ENCODE assay signal across 8 mouse cellular contexts in genomic region chr12:69582613-69583269, GRCm38 (mm10). TPM values are rescaled to one million over a fixed set of nuclear protein-coding genes. Genes with fewer than 3 reads are reported as not detected.
DNase-seq lines count a peak whose midpoint lies in the region; ATAC-seq and TF ChIP-seq lines count a peak whose summit lies in the region.

Gene Vcpkmt (minus strand): TSS chr12:69583028.

- H3K36me3 ChIP-seq in embryonic facial prominence, embryonic 15.5 days = peaks cover 43% of the 10 kb centered on the region
- H3K36me3 ChIP-seq in kidney, embryonic 14.5 days (ENCODE audit: control insufficient read depth, insufficient read depth, low read length) = peaks cover 38% of the 10 kb centered on the region; the same call in 1 of the 2 replicates
- H3K36me3 ChIP-seq in limb, embryonic 15.5 days = peaks cover 41% of the 10 kb centered on the region

- no peaks in the 10 kb centered on the region for H3K9me3 ChIP-seq in embryonic facial prominence, embryonic 15.5 days (replicated peaks)
- no peaks in the 10 kb centered on the region for H3K9me3 ChIP-seq in kidney, embryonic 14.5 days (ENCODE audit: control insufficient read depth, low read length)
- H3K9me3 ChIP-seq in limb, embryonic 15.5 days = no peaks in the 10 kb centered on the region

- peak within 1 kb of the TSS; percentile 60 for H3K4me2 ChIP-seq in embryonic facial prominence, embryonic 15.5 days (replicated peaks)
- H3K4me2 ChIP-seq in kidney, embryonic 14.5 days (replicated peaks; ENCODE audit: low read depth, low read length) = peak within 1 kb of the TSS; percentile 64
- H3K4me2 ChIP-seq in limb, embryonic 15.5 days = peak within 1 kb of the TSS; percentile 52

- under 1% methylated on average over 56 of the region's 56 CpGs for WGBS in bone marrow, adult 2 months
- WGBS in embryonic facial prominence, embryonic 15.5 days = under 1% methylated on average over 56 of the region's 56 CpGs
- WGBS in kidney, embryonic 14.5 days = under 1% methylated on average over 56 of the region's 56 CpGs
- under 1% methylated on average over 56 of the region's 56 CpGs for WGBS in limb, embryonic 15.5 days

- ATAC-seq in embryonic facial prominence, embryonic 15.5 days (ENCODE audit: insufficient number of reproducible peaks, low FRiP score, low TSS enrichment, low read depth) = peak; percentile 94
- ATAC-seq in kidney, embryonic 14.5 days (ENCODE audit: low FRiP score, low TSS enrichment) = peak; percentile 97
- ATAC-seq in limb, embryonic 15.5 days (ENCODE audit: insufficient number of reproducible peaks, low FRiP score, low TSS enrichment, low read depth) = peak; percentile 91

- TF ChIP-seq CTCF in bone marrow, adult 2 months (IDR thresholded peaks at IDR 0.05; ENCODE audit: control insufficient read depth, insufficient read depth, low read length) = no peak

- peak within 1 kb of the TSS; percentile 97 for H3K4me3 ChIP-seq in bone marrow, adult 2 months (replicated peaks; ENCODE audit: control insufficient read depth, low read depth, low read length)
- H3K4me3 ChIP-seq in embryonic facial prominence, embryonic 15.5 days (replicated peaks) = peak within 1 kb of the TSS; percentile 83
- H3K4me3 ChIP-seq in kidney, embryonic 14.5 days (ENCODE audit: low read length) = peak within 1 kb of the TSS; percentile 82
- peak within 1 kb of the TSS; percentile 68 for H3K4me3 ChIP-seq in limb, embryonic 15.5 days

- H3K9ac ChIP-seq in embryonic facial prominence, embryonic 15.5 days = peak within 1 kb of the TSS; percentile 75
- H3K9ac ChIP-seq in kidney, embryonic 14.5 days (ENCODE audit: low read depth, low read length) = peak within 1 kb of the TSS; percentile 78
- peak within 1 kb of the TSS; percentile 74 for H3K9ac ChIP-seq in limb, embryonic 15.5 days

- H3K27me3 ChIP-seq in embryonic facial prominence, embryonic 15.5 days = no peaks in the 10 kb centered on the region
- no peaks in the 10 kb centered on the region for H3K27me3 ChIP-seq in kidney, embryonic 14.5 days (ENCODE audit: control insufficient read depth, insufficient read depth, low read length)
- H3K27me3 ChIP-seq in limb, embryonic 15.5 days = no peaks in the 10 kb centered on the region

- H3K27ac ChIP-seq in bone marrow, adult 2 months (ENCODE audit: control insufficient read depth, insufficient read depth, low read depth, low read length, poor library complexity) = peak within 1 kb of the TSS; percentile 76
- peak within 1 kb of the TSS; percentile 83 for H3K27ac ChIP-seq in embryonic facial prominence, embryonic 15.5 days (replicated peaks)
- H3K27ac ChIP-seq in kidney, embryonic 14.5 days (ENCODE audit: low read depth, low read length) = peak within 1 kb of the TSS; percentile 33; the same call in 1 of the 2 replicates
- peak within 1 kb of the TSS; percentile 78 for H3K27ac ChIP-seq in limb, embryonic 15.5 days

- peak; percentile 83; the same call in 1 of the 2 replicates for TF ChIP-seq POLR2A in bone marrow, adult 2 months (IDR thresholded peaks at IDR 0.05; ENCODE audit: borderline replicate concordance, control insufficient read depth, low read depth, low read length)

- peak; percentile 93 for DNase-seq in 416B (ENCODE audit: low read depth)
- peak; percentile 87 to 88 for DNase-seq in heart, adult 9 months (ENCODE audit: low spot score in 2 of 2)
- DNase-seq in monocyte, adult 2 months (ENCODE audit: low read depth in 1 of 2, low spot score in 2 of 2) = peak; percentile 54 to 70
- peak; percentile 90 to 91 for DNase-seq in spleen, postnatal 36 days (ENCODE audit: low spot score in 2 of 2)

- H3K4me1 ChIP-seq in bone marrow, adult 2 months (ENCODE audit: control insufficient read depth, insufficient read depth, low read length) = no peaks in the 10 kb centered on the region; the same call in 1 of the 2 replicates
- H3K4me1 ChIP-seq in embryonic facial prominence, embryonic 15.5 days = no peaks in the 10 kb centered on the region
- H3K4me1 ChIP-seq in kidney, embryonic 14.5 days (ENCODE audit: control insufficient read depth, insufficient read depth, low read length) = 0 out of 2 replicates have a peak, but pooled peaks cover 4% of the 10 kb centered on the region
- peaks cover 8% of the 10 kb centered on the region for H3K4me1 ChIP-seq in limb, embryonic 15.5 days

RNA-seq across cellular contexts. Expression of gene Vcpkmt, which starts in this region (rescaled TPM):
- polyA plus RNA-seq in bone marrow, adult 2 months (2011; ENCODE audit: insufficient read depth, insufficient read length, low replicate concordance, missing spikeins) = 1.6 and 3.0 TPM in 2 replicates
- polyA plus RNA-seq in embryonic facial prominence, embryonic 15.5 days (2015; fragmentation: Nextera tagmentation; extraction: Ambion mirVana) = 29.4 TPM in 2 replicates
- polyA plus RNA-seq in kidney, embryonic 14.5 days (2014; fragmentation: Nextera tagmentation; extraction: Ambion mirVana) = 22.1 and 31.3 TPM in 2 replicates
- polyA plus RNA-seq in limb, embryonic 15.5 days (2015; fragmentation: Nextera tagmentation; extraction: Ambion mirVana) = 29.4 TPM in 2 replicates

Comparison
In these comparisons a context has a peak if more than half of its experiments do, and no peak if none do; other contexts are left out.
1. Peak in every context shown above with its lines: DNase-seq, ATAC-seq, H3K4me3 ChIP-seq and H3K27ac ChIP-seq.
2. H3K27ac ChIP-seq: peak in every context shown above with its lines; median percentile 83 in embryonic facial prominence, embryonic 15.5 days; 78 in limb, embryonic 15.5 days; 76 in bone marrow, adult 2 months; 33 in kidney, embryonic 14.5 days.